Mouse (Mus musculus): ENCODE data around the gene Angptl4.
"Not testable (repeated sequence)": the region's sequence is repeated elsewhere in the genome, so short reads cannot be mapped to it uniquely, and the experiment has no call there.

Angptl4 gene

GRCm38 (mm10) chr17:33781124-33781977 is at the start of gene Angptl4:
Gene Angptl4 (minus strand): TSS chr17:33781830.
- DNase-seq: peak; percentile 88

- DNase-seq: no peak
These were observed 47.9 kb upstream of the Angptl4 start for GRCm38 (mm10) chr17:33829561-33829960.

GRCm38 (mm10) chr17:33828892-33829291 is 47.3 kb upstream of the Angptl4 start:
- peak; percentile 92 for DNase-seq

GRCm38 (mm10) chr17:33826850-33827249 is 45.2 kb upstream of the Angptl4 start:
- peak; percentile 87 for DNase-seq

- no peak for DNase-seq
These were observed 43.8 kb upstream of the Angptl4 start for GRCm38 (mm10) chr17:33825462-33825861.

- DNase-seq: not testable (repeated sequence)
These were observed 43.3 kb upstream of the Angptl4 start for GRCm38 (mm10) chr17:33824997-33825330.

GRCm38 (mm10) chr17:33824084-33824996 is 42.7 kb upstream of the Angptl4 start, which contains the start of the genes Rps28 and Ndufa7:
Gene Rps28 (minus strand): TSS chr17:33824562.
Gene Ndufa7 (plus strand): TSS chr17:33824572.
- DNase-seq: peak; percentile 99

- DNase-seq: not testable (repeated sequence)
These were observed 41.5 kb upstream of the Angptl4 start for GRCm38 (mm10) chr17:33823171-33823570.

- DNase-seq: no peak
These were observed 40.9 kb upstream of the Angptl4 start for GRCm38 (mm10) chr17:33822436-33822959.

- no peak for DNase-seq
These were observed 36.5 kb upstream of the Angptl4 start for GRCm38 (mm10) chr17:33817969-33818643.

GRCm38 (mm10) chr17:33817184-33817968 is 35.7 kb upstream of the Angptl4 start:
- peak; percentile 93 for DNase-seq

GRCm38 (mm10) chr17:33816612-33817011 is 35.0 kb upstream of the Angptl4 start:
- peak; percentile 43 for DNase-seq

GRCm38 (mm10) chr17:33815399-33815798 is 33.8 kb upstream of the Angptl4 start:
- DNase-seq: no peak

- DNase-seq: peak; percentile 88
These were observed 31.4 kb upstream of the Angptl4 start for GRCm38 (mm10) chr17:33812990-33813389.

- peak; percentile 80 for DNase-seq
These were observed 30.8 kb upstream of the Angptl4 start for GRCm38 (mm10) chr17:33812475-33812874.

GRCm38 (mm10) chr17:33811142-33811516 is 29.5 kb upstream of the Angptl4 start:
- DNase-seq: no peak

- DNase-seq: peak; percentile 98
These were observed 28.9 kb upstream of the Angptl4 start, which contains the start of gene Kank3 for GRCm38 (mm10) chr17:33810334-33811141. Gene Kank3 (plus strand): TSS chr17:33810519.

- DNase-seq: no peak
These were observed 26.6 kb upstream of the Angptl4 start for GRCm38 (mm10) chr17:33808192-33808591.

- DNase-seq: no peak
These were observed 25.7 kb upstream of the Angptl4 start for GRCm38 (mm10) chr17:33807181-33807888.

GRCm38 (mm10) chr17:33804745-33805144 is 23.1 kb upstream of the Angptl4 start:
- DNase-seq: peak; percentile 74

All from lung, postnatal 36 days (tissue).